ENCODE assay signal across 29 mouse cellular contexts in the genomic region with DNA sequence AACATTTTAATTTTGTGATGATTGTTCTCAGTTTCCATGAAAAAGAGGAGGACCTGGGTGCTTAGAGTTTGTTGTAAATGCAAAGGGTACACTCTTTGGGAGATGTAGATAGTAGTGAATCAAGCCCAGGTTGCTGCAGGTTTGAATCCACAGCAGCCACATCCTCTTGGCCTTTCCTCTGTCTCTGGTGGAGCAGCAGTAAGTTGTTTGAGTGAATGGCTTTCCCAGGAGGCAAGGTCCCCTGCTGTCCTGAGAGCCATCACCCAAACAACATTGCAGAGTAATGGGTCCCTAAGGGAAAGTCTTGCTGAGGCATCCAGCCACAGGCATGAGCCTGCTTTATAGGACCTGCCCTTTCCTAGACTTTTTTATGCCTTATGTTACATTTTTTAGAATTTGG. TPM values are rescaled to one million over a fixed set of nuclear protein-coding genes. Genes with fewer than 3 reads are reported as not detected.
DNase-seq lines count a peak whose midpoint lies in the region; ATAC-seq and TF ChIP-seq lines count a peak whose summit lies in the region.
"Had no signal": no experiment of that assay in that cellular context is flagged by ENCODE, and none has a peak within 500 bp of the region (broad histone marks: within the 10 kb centered on the region; RNA-seq: fewer than 3 reads in every experiment).

No protein-coding gene starts in this region.

- H3K4me1 ChIP-seq in ES-E14 (ENCODE audit: control insufficient read depth in 2 of 2, insufficient read depth in 2 of 2, low read length in 2 of 2, poor library complexity in 1 of 2), result no peaks in the 10 kb centered on the region
- peaks cover 25% of the 10 kb centered on the region for H3K4me1 ChIP-seq in embryonic facial prominence, embryonic 14.5 days (ENCODE audit: control insufficient read depth, insufficient read depth, low read length)
- H3K4me1 ChIP-seq: forebrain, embryonic 13.5 days; intestine, embryonic 15.5 days had no signal

- H3K4me2 ChIP-seq in embryonic facial prominence, embryonic 14.5 days (ENCODE audit: low read depth, low read length), result no peak overlapping the region
- H3K4me2 ChIP-seq: forebrain, embryonic 13.5 days; heart, embryonic 12.5 days; heart, embryonic 15.5 days; hindbrain, embryonic 13.5 days; intestine, embryonic 15.5 days had no signal

- in situ Hi-C loops in ES-E14 (cut with MboI; ENCODE audit: low sequenced_read_pairs in 2 of 2, unreplicated experiment in 2 of 2), result no loop called here

- no peak overlapping the region for H3K4me3 ChIP-seq in ES-E14 (ENCODE audit: insufficient read depth in 1 of 2, low read depth in 1 of 2, low read length in 2 of 2, poor library complexity in 1 of 2, severe bottlenecking in 1 of 2)
- no peak overlapping the region for H3K4me3 ChIP-seq in embryonic facial prominence, embryonic 14.5 days (ENCODE audit: low read depth, low read length)
- H3K4me3 ChIP-seq: erythroblast, embryonic 14.5 days; forebrain, embryonic 13.5 days; heart, embryonic 12.5 days; heart, embryonic 15.5 days; hindbrain, embryonic 10.5 days; hindbrain, embryonic 13.5 days; intestine, embryonic 15.5 days had no signal

- no peak for ATAC-seq in embryonic facial prominence, embryonic 14.5 days (ENCODE audit: low read depth)
- ATAC-seq: forebrain, embryonic 13.5 days; forebrain, embryonic 16.5 days; hindbrain, embryonic 16.5 days; intestine, embryonic 15.5 days had no signal

- intact Hi-C loops in left cerebral cortex, postnatal 25 days (cut with DNase I), result no loop called here

- no peaks in the 10 kb centered on the region for H3K36me3 ChIP-seq in ES-E14 (ENCODE audit: control insufficient read depth, insufficient read depth, low read length, poor library complexity, severe bottlenecking)
- no peaks in the 10 kb centered on the region for H3K36me3 ChIP-seq in embryonic facial prominence, embryonic 14.5 days (ENCODE audit: control insufficient read depth, insufficient read depth, low read length)
- H3K36me3 ChIP-seq: heart, embryonic 12.5 days; heart, embryonic 15.5 days; hindbrain, embryonic 10.5 days; hindbrain, embryonic 13.5 days; intestine, embryonic 15.5 days had no signal

- no peaks in the 10 kb centered on the region for H3K9me3 ChIP-seq in ES-E14 (ENCODE audit: control insufficient read depth, insufficient read depth, low read depth, low read length)
- H3K9me3 ChIP-seq in embryonic facial prominence, embryonic 14.5 days (ENCODE audit: control insufficient read depth, low read length), result no peaks in the 10 kb centered on the region
- H3K9me3 ChIP-seq: forebrain, embryonic 13.5 days; heart, embryonic 12.5 days; heart, embryonic 15.5 days; hindbrain, embryonic 10.5 days; hindbrain, embryonic 13.5 days; intestine, embryonic 15.5 days had no signal

- DNase-seq in heart, adult 11 months, result peak; percentile 59
- no peak for DNase-seq in heart, adult 18-20 months
- DNase-seq in ES-E14 (ENCODE audit: low read depth, low spot score), result peak; percentile 6
- DNase-seq in embryonic facial prominence, embryonic 14.5 days (ENCODE audit: low spot score), result no peak
- DNase-seq in thymus, postnatal 25 days, result no peak
- DNase-seq in left cerebral cortex, postnatal 25 days (ENCODE audit: low spot score in 2 of 2), result no peak
- DNase-seq: adrenal gland, adult 2 months; adrenal gland, postnatal 14 days; B cell, adult 2 months; cerebellum, adult 11 months; cerebellum, adult 2 months; cerebellum, adult 9-11 months; cerebellum, postnatal 25 days; gastrocnemius, postnatal 10 days; gastrocnemius, postnatal 36 days; heart, postnatal 10 days; heart, postnatal 36 days; kidney, adult 11 months had no signal

- H3K27me3 ChIP-seq in embryonic facial prominence, embryonic 14.5 days (replicated peaks; ENCODE audit: control insufficient read depth, insufficient read depth, low read length), result no peaks in the 10 kb centered on the region
- H3K27me3 ChIP-seq: forebrain, embryonic 13.5 days; heart, embryonic 12.5 days; heart, embryonic 15.5 days; hindbrain, embryonic 13.5 days; intestine, embryonic 15.5 days had no signal

- H3K9ac ChIP-seq in ES-E14 (ENCODE audit: insufficient read depth, low read depth, low read length, poor library complexity, severe bottlenecking), result no peak overlapping the region
- H3K9ac ChIP-seq in embryonic facial prominence, embryonic 14.5 days (ENCODE audit: low read depth, low read length), result no peak overlapping the region
- H3K9ac ChIP-seq: forebrain, embryonic 13.5 days; heart, embryonic 12.5 days; heart, embryonic 15.5 days; hindbrain, embryonic 13.5 days; intestine, embryonic 15.5 days had no signal

- no peak overlapping the region for H3K27ac ChIP-seq in ES-E14 (ENCODE audit: insufficient read depth, low read depth, low read length, poor library complexity, severe bottlenecking)
- peak overlapping the region; percentile 68 for H3K27ac ChIP-seq in embryonic facial prominence, embryonic 14.5 days (replicated peaks; ENCODE audit: low read depth, low read length)
- H3K27ac ChIP-seq: forebrain, embryonic 13.5 days; heart, embryonic 15.5 days; hindbrain, embryonic 10.5 days; hindbrain, embryonic 13.5 days; intestine, embryonic 15.5 days had no signal

TF ChIP-seq in ES-E14, 5 proteins besides CTCF, POLR2A, EP300 and RAD21:
- no peak for TF ChIP-seq CHD2 (IDR thresholded peaks at IDR 0.05; ENCODE audit: low read depth, low read length)
- no peak for TF ChIP-seq MAFK (IDR thresholded peaks at IDR 0.05; ENCODE audit: insufficient read depth, low read depth, low read length)
- no peak for TF ChIP-seq ZNF384 (IDR thresholded peaks at IDR 0.05; ENCODE audit: low read depth, low read length)
- no peak for TF ChIP-seq HCFC1 (IDR thresholded peaks at IDR 0.05; ENCODE audit: borderline replicate concordance, insufficient read depth, low read length)
- TF ChIP-seq ZC3H11A (IDR thresholded peaks at IDR 0.05; ENCODE audit: borderline replicate concordance, low read depth, low read length), result no peak

RNA-seq across cellular contexts. Expression of gene Slc1a2, which starts 37.1 kb away (rescaled TPM):
- under 1 TPM; 0.22 to 0.62 TPM for total RNA-seq in heart, adult 18-20 months (2021)
- total RNA-seq in ES-E14 (2012; rRNA removed), result 0.40 and 0.48 TPM in 2 replicates
- 1.4 and 2.2 TPM in 2 replicates for polyA plus RNA-seq in embryonic facial prominence, embryonic 14.5 days (2014; fragmentation: Nextera tagmentation; extraction: Ambion mirVana)
- 1,000 to 10,000 TPM; 1,823 to 2,031 TPM for total RNA-seq in left cerebral cortex, postnatal 25 days (2021)
- total RNA-seq: common myeloid progenitor, adult 5-6 weeks; granulocyte monocyte progenitor cell, adult 5-6 weeks had no signal
- polyA plus RNA-seq: erythroblast, embryonic 14.5 days had no signal

Comparison
In these comparisons a context has a peak if more than half of its experiments do, and no peak if none do; other contexts are left out.
1. DNase-seq: peak in heart, adult 11 months (single experiment) and ES-E14 (single experiment); none in heart, adult 18-20 months (0 of 2), embryonic facial prominence, embryonic 14.5 days (single experiment), thymus, postnatal 25 days (single experiment) and left cerebral cortex, postnatal 25 days (0 of 2).
2. RNA of gene Slc1a2, which starts 37.1 kb away (total RNA-seq): 1,823 to 2,031 TPM in left cerebral cortex, postnatal 25 days; 0.22 to 0.62 TPM in heart, adult 18-20 months and 0.40 to 0.48 TPM in ES-E14; every median in the first group is over 1,000 times any median in the second.